Mouse (Mus musculus): ENCODE data around the gene Abcc6. TPM values are rescaled to one million over a fixed set of nuclear protein-coding genes. Genes with fewer than 3 reads are reported as not detected.

The Abcc6 gene
- 1 to 10 TPM; 1.9 to 2.5 (median 2.3) TPM for total RNA-seq (2022)

DNA sequence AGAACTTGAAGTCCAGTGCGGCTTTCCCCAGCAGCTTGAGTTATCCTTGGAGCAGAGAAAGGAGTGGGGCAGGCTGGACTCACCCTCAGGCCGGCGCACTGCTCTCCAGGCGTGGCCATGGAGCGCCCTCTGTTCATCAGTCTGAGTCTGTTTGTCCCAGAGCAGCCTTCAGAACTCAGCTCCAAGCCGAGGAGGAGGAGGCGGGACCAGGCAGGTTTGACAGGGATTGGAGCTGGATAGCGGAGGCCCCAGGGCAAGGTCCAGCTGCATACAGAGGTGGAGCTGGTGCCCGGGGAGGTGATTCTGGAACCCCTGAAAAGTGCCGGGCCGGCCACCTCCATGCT lies at the start of gene Abcc6:
Abcc6 (minus strand) TSS at position 158 of the 344 bp plus-strand sequence.
- no peak for DNase-seq (ENCODE audit: low spot score in 2 of 2)

GRCm38 (mm10) chr7:46077675-46078074 lies 47.6 kb upstream of the Abcc6 start:
- DNase-seq (ENCODE audit: low spot score in 2 of 2) = no peak

- no peak for DNase-seq (ENCODE audit: low spot score in 2 of 2)
Observed at GRCm38 (mm10) chr7:46076844-46077243, 46.7 kb upstream of the Abcc6 start.

DNA sequence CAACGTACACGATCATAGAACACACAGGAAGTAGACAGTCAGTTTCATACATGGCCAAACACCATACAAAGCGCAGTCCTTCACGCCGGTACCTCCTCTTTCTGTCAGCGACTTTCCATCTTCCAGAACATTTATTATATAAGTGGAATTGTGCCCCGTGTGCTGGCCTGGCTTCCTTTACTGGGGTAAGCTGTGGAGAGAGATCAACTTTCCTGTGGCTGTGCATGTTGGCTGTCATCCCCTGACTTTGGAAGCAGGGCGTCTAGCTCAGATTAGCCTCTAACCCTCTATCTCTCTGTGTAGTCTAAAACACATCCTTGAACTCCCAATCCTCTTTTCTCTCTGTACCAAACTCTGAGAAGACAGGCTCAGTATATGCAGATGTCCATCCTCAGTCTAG lies 38.7 kb upstream of the Abcc6 start:
- DNase-seq (ENCODE audit: low spot score in 2 of 2) = no peak

DNA sequence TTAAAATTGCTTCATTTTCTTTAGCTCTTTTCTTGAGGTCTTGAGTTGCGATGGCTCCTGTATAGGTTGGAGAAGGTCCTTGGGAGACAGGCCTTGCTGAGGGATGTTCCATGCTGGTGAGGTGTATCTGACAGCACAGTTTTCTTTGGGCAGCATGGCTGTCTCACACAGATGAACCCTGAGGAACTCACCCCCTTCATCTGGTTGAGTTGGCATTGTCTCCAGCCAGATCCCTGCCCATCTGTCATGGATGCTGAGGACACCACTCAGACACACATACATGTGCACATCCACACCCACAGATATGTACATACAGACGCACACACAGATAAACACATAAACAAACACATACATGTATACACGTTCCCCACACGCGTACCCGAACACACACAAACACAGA lies 33.2 kb upstream of the Abcc6 start:
- DNase-seq (ENCODE audit: low spot score in 2 of 2) = no peak

GRCm38 (mm10) chr7:46061614-46062013 lies 31.5 kb upstream of the Abcc6 start:
- DNase-seq (ENCODE audit: low spot score in 2 of 2) = no peak

DNA sequence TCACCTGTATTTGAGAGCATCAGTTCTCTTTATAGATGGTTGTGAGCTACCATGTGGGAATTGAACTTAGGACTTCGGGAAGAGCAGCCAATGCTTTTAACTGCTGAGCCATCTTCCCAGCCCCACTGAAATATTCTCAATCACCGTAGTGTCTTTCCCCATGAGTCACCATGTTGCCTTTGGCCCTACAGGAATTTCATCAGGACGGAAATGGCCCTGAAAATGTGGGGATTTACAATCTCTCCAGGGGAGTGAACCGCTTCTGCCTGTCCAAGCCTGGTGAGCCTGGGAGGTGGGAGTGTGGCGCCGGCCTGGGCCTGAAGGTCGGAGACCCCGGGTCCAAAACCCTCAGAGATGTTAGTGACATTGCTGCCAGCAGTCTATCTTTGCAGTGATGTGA lies 30.6 kb upstream of the Abcc6 start:
- no peak for DNase-seq (ENCODE audit: low spot score in 2 of 2)

DNA sequence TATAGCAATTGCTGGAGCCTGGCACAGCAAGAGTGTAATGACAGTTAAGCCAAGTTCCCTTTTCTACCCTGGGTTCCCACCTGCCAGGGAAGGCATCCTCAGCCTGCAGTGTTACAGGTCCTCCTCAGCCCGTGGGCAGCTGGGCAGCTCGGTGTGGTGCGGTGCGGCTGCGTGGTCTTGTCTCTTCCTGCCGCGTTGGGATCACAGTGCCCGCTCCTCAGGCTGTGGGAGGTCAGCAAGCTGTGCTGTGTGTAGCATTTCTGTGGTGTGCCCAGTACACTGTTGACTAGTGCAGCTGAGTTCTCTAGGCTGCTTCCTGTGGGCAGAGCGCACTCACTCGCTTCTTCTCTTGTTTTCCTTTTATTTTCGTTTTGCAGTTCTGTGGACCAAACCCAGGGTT lies 28.8 kb upstream of the Abcc6 start:
- no peak for DNase-seq (ENCODE audit: low spot score in 2 of 2)

DNA sequence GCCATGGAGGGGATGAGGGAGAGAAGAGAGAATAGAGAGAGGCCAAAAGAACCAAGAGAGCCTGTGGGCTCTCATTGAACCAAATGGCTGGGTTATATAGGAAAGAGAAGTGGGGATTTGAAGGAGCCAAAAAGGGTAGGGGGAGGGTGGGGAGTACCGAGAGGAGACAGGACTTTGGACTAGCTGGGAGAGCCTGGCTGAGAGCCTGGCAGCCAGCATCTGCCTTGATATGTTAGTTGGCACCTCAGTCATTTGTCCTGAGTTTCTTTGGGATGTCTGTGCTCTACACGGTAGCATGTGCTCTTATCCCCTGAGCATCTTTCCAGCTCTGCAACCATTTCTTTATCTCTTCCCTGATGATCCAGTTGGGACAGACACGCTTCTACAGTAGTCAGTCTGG lies 23.5 kb upstream of the Abcc6 start:
- no peak for DNase-seq (ENCODE audit: low spot score in 2 of 2)

DNA sequence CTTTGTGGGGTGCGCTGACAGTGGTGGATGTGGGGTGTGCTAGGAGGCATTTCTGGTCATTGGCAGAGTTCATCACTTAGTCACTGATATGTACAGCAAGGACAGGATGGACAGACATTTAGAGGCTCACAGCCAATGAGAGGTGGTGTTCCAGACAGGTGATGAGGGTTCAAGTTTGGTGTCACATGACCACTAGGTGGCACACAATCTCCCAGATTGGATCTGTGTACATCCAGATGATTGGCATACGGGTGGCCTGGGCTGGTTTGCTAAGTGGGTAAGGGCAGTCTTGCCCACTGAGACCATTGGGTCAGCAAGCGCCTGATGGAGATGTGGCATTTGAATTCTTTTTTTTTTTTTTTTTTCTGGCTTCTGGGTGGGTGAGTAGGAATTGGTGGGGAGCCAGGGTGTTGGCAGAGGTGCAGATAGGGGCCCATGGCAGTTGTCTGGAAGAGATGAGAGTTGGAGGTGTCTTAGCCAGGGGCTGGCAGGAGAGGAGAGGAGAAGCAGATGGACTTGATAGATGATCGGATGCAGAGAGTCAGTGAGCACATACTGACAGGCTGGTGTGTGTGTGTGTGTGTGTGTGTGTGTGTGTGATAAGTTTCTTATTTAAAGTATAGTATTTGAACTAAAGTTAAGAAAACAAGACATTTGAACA lies 22.2 kb upstream of the Abcc6 start:
- no peak for DNase-seq (ENCODE audit: low spot score in 2 of 2)

- no peak for DNase-seq (ENCODE audit: low spot score in 2 of 2)
Observed at GRCm38 (mm10) chr7:46049981-46050380, 19.9 kb upstream of the Abcc6 start.

- no peak for DNase-seq (ENCODE audit: low spot score in 2 of 2)
Observed at GRCm38 (mm10) chr7:46047873-46048562, 17.9 kb upstream of the Abcc6 start.

DNA sequence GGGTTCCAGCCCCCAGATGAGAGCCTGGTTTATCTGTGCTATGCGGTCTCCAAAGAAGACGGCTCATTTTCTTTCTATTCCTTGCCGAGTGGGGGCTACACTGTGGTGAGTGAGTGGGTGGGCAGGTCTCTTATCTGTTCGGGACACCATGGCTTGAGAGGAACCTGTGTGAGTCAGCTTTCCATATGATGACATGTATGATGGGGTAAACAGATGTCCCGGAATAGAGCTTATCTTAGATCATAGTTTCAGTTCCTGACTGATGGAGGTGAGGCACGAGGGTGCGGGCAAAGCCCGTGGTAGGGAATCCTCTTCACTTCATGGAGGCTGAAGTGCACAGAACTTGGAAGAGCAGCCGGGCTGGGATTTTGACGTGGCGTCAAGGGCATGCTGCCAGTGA lies 15.8 kb upstream of the Abcc6 start:
- DNase-seq (ENCODE audit: low spot score in 2 of 2) = no peak

- DNase-seq (ENCODE audit: low spot score in 2 of 2) = no peak
Observed at GRCm38 (mm10) chr7:46044106-46044505, 14.0 kb upstream of the Abcc6 start.

DNA sequence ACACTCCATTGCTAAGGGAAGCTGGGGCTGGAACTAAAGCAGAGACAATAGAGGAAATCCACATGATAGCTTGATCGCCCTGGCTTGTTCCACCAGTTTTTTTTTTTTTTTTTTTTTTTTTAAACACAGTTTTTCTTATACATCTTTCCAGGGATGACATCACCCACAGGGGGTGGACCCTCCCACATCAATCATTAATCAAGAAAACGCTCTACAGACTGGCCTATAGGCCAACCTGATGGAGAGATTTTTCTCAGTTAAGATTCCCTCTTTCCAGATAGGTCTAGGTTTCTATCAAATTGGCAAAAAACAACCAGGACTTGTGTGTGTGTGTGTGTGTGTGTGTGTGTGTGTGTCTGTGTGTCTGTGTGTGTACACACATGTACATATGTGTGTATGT lies 9.8 kb upstream of the Abcc6 start:
- DNase-seq (ENCODE audit: low spot score in 2 of 2) = no peak

DNA sequence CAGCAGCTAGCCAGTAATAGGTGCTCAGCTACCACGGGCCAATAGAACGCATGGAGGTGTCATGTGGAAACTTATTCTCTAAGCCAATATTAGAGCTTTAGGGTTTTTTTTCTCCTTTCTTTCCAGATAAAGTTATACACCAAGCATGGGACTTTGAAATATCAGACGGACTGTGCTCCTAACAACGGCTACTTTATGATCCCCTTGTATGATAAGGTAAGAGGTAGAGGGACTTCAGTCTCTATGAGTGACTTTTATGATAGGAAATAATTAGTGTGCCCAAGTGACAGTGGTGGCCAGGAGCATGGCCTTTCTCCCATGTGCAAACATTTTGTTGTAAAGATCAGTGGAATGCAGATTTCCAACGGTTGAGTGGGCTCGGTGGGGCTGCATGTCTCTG lies 7.3 kb upstream of the Abcc6 start:
- DNase-seq (ENCODE audit: low spot score in 2 of 2) = no peak

- DNase-seq (ENCODE audit: low spot score in 2 of 2) = no peak
Observed at GRCm38 (mm10) chr7:46035468-46035867, 5.4 kb upstream of the Abcc6 start.

GRCm38 (mm10) chr7:46034991-46035390 lies 4.9 kb upstream of the Abcc6 start:
- no peak for DNase-seq (ENCODE audit: low spot score in 2 of 2)

GRCm38 (mm10) chr7:46033870-46034337 lies 3.8 kb upstream of the Abcc6 start:
- no peak for DNase-seq (ENCODE audit: low spot score in 2 of 2)

DNA sequence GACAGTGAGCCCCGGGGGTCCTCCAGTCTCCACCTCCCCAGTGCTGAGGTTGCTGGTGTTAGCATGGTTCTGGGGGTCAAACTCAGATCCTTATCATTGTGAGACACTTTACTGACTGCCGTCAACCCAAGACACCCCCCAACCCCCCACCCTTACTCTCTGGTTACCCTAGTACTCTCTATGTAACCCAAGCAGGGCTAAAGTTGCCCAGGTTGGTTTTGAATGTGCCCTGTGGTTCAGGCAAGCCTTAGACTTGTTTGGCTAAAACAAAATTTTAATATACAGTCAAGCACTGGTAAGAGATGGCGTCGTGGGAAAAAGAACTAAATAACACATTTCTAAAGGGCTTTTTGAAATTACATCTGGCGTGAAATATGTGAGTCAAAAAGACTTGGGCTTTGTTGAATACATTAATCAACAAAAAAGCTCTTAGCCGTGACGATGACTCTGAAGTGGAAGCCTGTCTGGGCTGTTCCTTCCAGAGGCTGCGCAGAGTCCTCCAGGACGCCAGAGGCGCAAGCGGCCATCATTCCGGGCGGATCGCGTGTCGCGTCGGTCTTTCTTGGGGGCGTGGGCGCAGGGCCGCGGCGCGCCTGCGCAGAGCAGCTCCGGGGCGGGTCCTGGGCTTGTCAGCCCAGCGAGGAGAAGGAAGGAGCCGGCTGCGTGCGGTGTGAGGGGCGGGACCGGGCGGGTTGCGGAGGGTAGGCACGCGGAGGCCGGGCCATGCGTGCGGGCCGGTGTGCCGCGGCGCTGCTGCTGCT lies 3.2 kb upstream of the Abcc6 start, which contains the start of gene Nomo1:
Nomo1 (plus strand) TSS at position 590 of the 761 bp plus-strand sequence.
- DNase-seq (ENCODE audit: low spot score in 2 of 2) = peak; percentile 91 to 95

GRCm38 (mm10) chr7:46031075-46031474 lies 973 bp upstream of the Abcc6 start:
- DNase-seq (ENCODE audit: low spot score in 2 of 2) = no peak
